Mouse (Mus musculus) heart, embryonic 10.5 days (tissue): Measurements from ENCODE around the gene Asb10. TPM values are rescaled to one million over a fixed set of nuclear protein-coding genes. Genes with fewer than 3 reads are reported as not detected.

Experiments
- DNase-seq: peaks from one replicate; pipeline ENCODE4 v3.0.0-alpha.2; 2017; ENCODE audit warnings: low spot score
- H3K27ac ChIP-seq: fragments of 300-500 bp; sonication (generic); 2 replicates; pipeline ENCODE4 v1.5.1; 2016; ENCODE audit warnings: mild to moderate bottlenecking
- H3K27me3 ChIP-seq: fragments of 300-500 bp; sonication (generic); 2 replicates; pipeline ENCODE4 v1.6.1; 2016; ENCODE audit warnings: mild to moderate bottlenecking; ENCODE audit not compliant: poor library complexity, insufficient read depth, severe bottlenecking
- H3K36me3 ChIP-seq: fragments of 300-500 bp; sonication (generic); 2 replicates; pipeline ENCODE4 v1.6.1; 2016; ENCODE audit warnings: mild to moderate bottlenecking, moderate library complexity
- H3K4me1 ChIP-seq: fragments of 300-500 bp; sonication (generic); 2 replicates; pipeline ENCODE4 v1.6.1; 2016; ENCODE audit warnings: mild to moderate bottlenecking
- H3K4me3 ChIP-seq: fragments of 300-500 bp; sonication (generic); 2 replicates; pipeline ENCODE4 v1.5.1; 2016; ENCODE audit warnings: mild to moderate bottlenecking, moderate library complexity
- H3K9me3 ChIP-seq: fragments of 300-500 bp; sonication (generic); 2 replicates; pipeline ENCODE4 v1.6.1; 2016; ENCODE audit warnings: mild to moderate bottlenecking, moderate library complexity
- WGBS: fragments of 180-500 bp; shearing (Covaris S2); methylation state at CpG from one replicate; pipeline ENCODE4 v1.1.7; 2016; 5-methylcytosine and 5-hydroxymethylcytosine counted together
- polyA plus RNA-seq: library from polyadenylated mRNA; unstranded; fragments of >200 nt; fragmentation: Nextera tagmentation; extraction: Ambion mirVana; gene quantifications from 2 replicates; pipeline ENCODE4 v1.2.1, GENCODE M21; 2016

The Asb10 gene
- polyA plus RNA-seq, 1 experiment from 2014 or later = 1.6 TPM

GRCm38 (mm10) chr5:24499113-24499512, 41.7 kb downstream of the Asb10 start:
- Histone ChIP-seq H3K27ac (no peak overlapping the region), H3K36me3 (peaks cover 82% of the 10 kb centered on the region), H3K9me3 (no peaks in the 10 kb centered on the region), H3K4me1 (peaks cover 36% of the 10 kb centered on the region), H3K4me3 (no peak overlapping the region), H3K27me3 (peaks cover 15% of the 10 kb centered on the region)
- 82% methylated on average over 10 of the region's 10 CpGs for WGBS
- no peak for DNase-seq

- Histone ChIP-seq H3K27ac (no peak overlapping the region), H3K27me3 (no peaks in the 10 kb centered on the region), H3K4me1 (peaks cover 26% of the 10 kb centered on the region), H3K9me3 (no peaks in the 10 kb centered on the region), H3K36me3 (peaks cover 98% of the 10 kb centered on the region), H3K4me3 (no peak overlapping the region)
- 82% methylated on average over 12 of the region's 12 CpGs for WGBS
- DNase-seq = no peak
These were observed 43.3 kb downstream of the Asb10 start for GRCm38 (mm10) chr5:24497526-24497925.

GRCm38 (mm10) chr5:24496756-24497155, 44.0 kb downstream of the Asb10 start:
- Histone ChIP-seq H3K27me3 (no peaks in the 10 kb centered on the region), H3K27ac (peak overlapping the region; percentile 31; the same call in 1 of the 2 replicates), H3K9me3 (no peaks in the 10 kb centered on the region), H3K4me3 (no peak overlapping the region), H3K36me3 (peaks cover 98% of the 10 kb centered on the region), H3K4me1 (peaks cover 26% of the 10 kb centered on the region)
- no peak for DNase-seq
- 71% methylated on average over 6 of the region's 6 CpGs for WGBS

GRCm38 (mm10) chr5:24495019-24495418, 45.8 kb downstream of the Asb10 start:
- WGBS = 91% methylated on average over 15 of the region's 15 CpGs
- no peak for DNase-seq
- Histone ChIP-seq H3K36me3 (peaks cover 97% of the 10 kb centered on the region), H3K9me3 (no peaks in the 10 kb centered on the region), H3K4me3 (no peak overlapping the region), H3K4me1 (peaks cover 21% of the 10 kb centered on the region), H3K27ac (no peak overlapping the region), H3K27me3 (no peaks in the 10 kb centered on the region)

GRCm38 (mm10) chr5:24492546-24493285, 48.1 kb downstream of the Asb10 start:
- no peak overlapping the region for H3K27ac ChIP-seq
- peaks cover 97% of the 10 kb centered on the region for H3K36me3 ChIP-seq
- WGBS = 87% methylated on average over 16 of the region's 16 CpGs

GRCm38 (mm10) chr5:24490413-24490920, 50.3 kb downstream of the Asb10 start:
- Histone ChIP-seq H3K27ac (no peak overlapping the region), H3K4me1 (peaks cover 10% of the 10 kb centered on the region), H3K36me3 (peaks cover 90% of the 10 kb centered on the region), H3K4me3 (no peak overlapping the region), H3K27me3 (0 out of 2 replicates have a peak, but pooled peaks cover under 1% of the 10 kb centered on the region), H3K9me3 (no peaks in the 10 kb centered on the region)
- DNase-seq = no peak
- WGBS = 87% methylated on average over 14 of the region's 14 CpGs

More at GRCm38 (mm10) chr5:24492546-24493285, 48.1 kb downstream of the Asb10 start:
- Histone ChIP-seq H3K4me3 (no peak overlapping the region), H3K9me3 (no peaks in the 10 kb centered on the region), H3K4me1 (peaks cover 14% of the 10 kb centered on the region), H3K27me3 (no peaks in the 10 kb centered on the region)
- DNase-seq = no peak

- Histone ChIP-seq H3K4me1 (peaks cover 40% of the 10 kb centered on the region), H3K27ac (no peak overlapping the region), H3K4me3 (no peak overlapping the region), H3K27me3 (peaks cover 14% of the 10 kb centered on the region; the same call in 1 of the 2 replicates), H3K36me3 (peaks cover 80% of the 10 kb centered on the region), H3K9me3 (no peaks in the 10 kb centered on the region)
- WGBS = 82% methylated on average over 5 of the region's 5 CpGs
- DNase-seq = no peak
These were observed 54.0 kb downstream of the Asb10 start for GRCm38 (mm10) chr5:24486738-24487137.

GRCm38 (mm10) chr5:24486097-24486496, 54.7 kb downstream of the Asb10 start:
- H3K4me3 ChIP-seq = no peak overlapping the region
- peaks cover 80% of the 10 kb centered on the region for H3K36me3 ChIP-seq
- WGBS = 1% methylated on average over 8 of the region's 8 CpGs
- peaks cover 16% of the 10 kb centered on the region; the same call in 1 of the 2 replicates for H3K27me3 ChIP-seq
- H3K4me1 ChIP-seq = peaks cover 46% of the 10 kb centered on the region
- peak; percentile 90 for DNase-seq
- H3K27ac ChIP-seq = no peak overlapping the region
- no peaks in the 10 kb centered on the region for H3K9me3 ChIP-seq

GRCm38 (mm10) chr5:24484963-24485362, 55.8 kb downstream of the Asb10 start:
- 16% methylated on average over 22 of the region's 22 CpGs for WGBS
- Histone ChIP-seq H3K9me3 (no peaks in the 10 kb centered on the region), H3K27me3 (peaks cover 16% of the 10 kb centered on the region; the same call in 1 of the 2 replicates), H3K4me3 (peak overlapping the region; percentile 49), H3K4me1 (peaks cover 47% of the 10 kb centered on the region), H3K36me3 (peaks cover 80% of the 10 kb centered on the region), H3K27ac (peak overlapping the region; percentile 42)
- no peak for DNase-seq

- Histone ChIP-seq H3K27me3 (peaks cover 16% of the 10 kb centered on the region; the same call in 1 of the 2 replicates), H3K4me3 (no peak overlapping the region), H3K4me1 (peaks cover 52% of the 10 kb centered on the region), H3K9me3 (no peaks in the 10 kb centered on the region), H3K27ac (no peak overlapping the region), H3K36me3 (peaks cover 80% of the 10 kb centered on the region)
- WGBS = 28% methylated on average over 11 of the region's 11 CpGs
- peak; percentile 92 for DNase-seq
These were observed 57.5 kb downstream of the Asb10 start for GRCm38 (mm10) chr5:24483326-24483725.

Other genes with a start within 250 kb of the Asb10 start
- gene Kcnh2, start 189.4 kb downstream of the Asb10 start, polyA plus RNA-seq = 28.8 and 32.2 TPM in 2 replicates
- gene Nos3, start 176.2 kb downstream of the Asb10 start, polyA plus RNA-seq = 23.2 and 40.8 TPM in 2 replicates
- gene Atg9b, start 148.8 kb downstream of the Asb10 start, polyA plus RNA-seq = 1.2 and 2.3 TPM in 2 replicates
- gene Abcb8, start 147.3 kb downstream of the Asb10 start, polyA plus RNA-seq = 62.7 and 81.3 TPM in 2 replicates
- 0.11 TPM in 1 of 2 replicates, not detected in the other for gene Asic3, start 127.6 kb downstream of the Asb10 start, polyA plus RNA-seq
- 33.9 and 37.4 TPM in 2 replicates for gene Cdk5, start 117.4 kb downstream of the Asb10 start, polyA plus RNA-seq
- gene Slc4a2, start 117.1 kb downstream of the Asb10 start, polyA plus RNA-seq = 33.2 and 36.0 TPM in 2 replicates
- gene Fastk, start 95.7 kb downstream of the Asb10 start, polyA plus RNA-seq = 156 and 197 TPM in 2 replicates
- gene Tmub1, start 93.1 kb downstream of the Asb10 start, polyA plus RNA-seq = 21.3 and 22.3 TPM in 2 replicates
- gene Agap3, start 88.8 kb downstream of the Asb10 start, polyA plus RNA-seq = 20.1 and 30.1 TPM in 2 replicates
- 0.06 TPM in 1 of 2 replicates, not detected in the other for gene Gbx1, start 13.8 kb downstream of the Asb10 start, polyA plus RNA-seq
- 0.06 and 0.09 TPM in 2 replicates for gene 4931409K22Rik, start 15.8 kb upstream of the Asb10 start, polyA plus RNA-seq
- 107 and 126 TPM in 2 replicates for gene Abcf2, start 36.5 kb upstream of the Asb10 start, polyA plus RNA-seq
- gene Chpf2, start 45.8 kb upstream of the Asb10 start, polyA plus RNA-seq = 19.1 and 22.8 TPM in 2 replicates
- 73.7 and 92.1 TPM in 2 replicates for gene Smarcd3, start 83.4 kb upstream of the Asb10 start, polyA plus RNA-seq
- 27.1 and 27.4 TPM in 2 replicates for gene Nub1, start 144.6 kb upstream of the Asb10 start, polyA plus RNA-seq
- gene Wdr86, start 189.7 kb upstream of the Asb10 start, polyA plus RNA-seq = 14.0 and 29.3 TPM in 2 replicates
- gene Crygn, start 217.0 kb upstream of the Asb10 start, polyA plus RNA-seq = 2.7 and 4.1 TPM in 2 replicates